Comparison of ENCODE assay signal across 13 mouse cellular contexts in the genomic region with DNA sequence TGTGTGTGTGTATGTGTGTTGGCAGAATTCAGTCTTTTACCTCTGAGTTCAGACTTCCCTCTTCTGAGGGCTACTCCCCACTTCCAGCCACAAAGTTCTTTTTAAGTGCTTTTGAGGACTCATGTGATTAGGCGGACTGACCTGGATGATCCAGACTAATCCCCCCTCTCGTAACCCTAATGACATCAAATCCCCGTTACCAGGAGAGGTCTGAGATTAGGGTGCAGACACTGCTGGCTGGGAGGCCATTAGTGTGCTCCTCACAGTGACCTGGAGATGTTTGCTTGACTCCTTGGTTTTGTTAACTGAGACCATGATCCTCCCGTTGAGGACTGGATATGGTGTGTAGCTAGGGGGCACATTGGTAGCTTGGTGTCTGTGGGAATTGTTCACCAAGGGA. TPM values are rescaled to one million over a fixed set of nuclear protein-coding genes. Genes with fewer than 3 reads are reported as not detected.
DNase-seq lines count a peak whose midpoint lies in the region; ATAC-seq and TF ChIP-seq lines count a peak whose summit lies in the region.
"Had no signal": no experiment of that assay in that cellular context is flagged by ENCODE, and none has a peak within 500 bp of the region (broad histone marks: within the 10 kb centered on the region; RNA-seq: fewer than 3 reads in every experiment).

No protein-coding gene starts in this region.

- H3K4me2 ChIP-seq in forebrain, embryonic 13.5 days = peak overlapping the region; percentile 40
- no peak overlapping the region for H3K4me2 ChIP-seq in forebrain, embryonic 11.5 days (ENCODE audit: low read depth, low read length, severe bottlenecking)
- H3K4me2 ChIP-seq in hindbrain, embryonic 14.5 days (replicated peaks) = no peak overlapping the region
- H3K4me2 ChIP-seq in hindbrain, embryonic 11.5 days (replicated peaks; ENCODE audit: low read depth, low read length) = no peak overlapping the region
- H3K4me2 ChIP-seq in forebrain, embryonic 15.5 days (replicated peaks) = no peak overlapping the region
- H3K4me2 ChIP-seq in midbrain, postnatal 0 days (ENCODE audit: low read depth, low read length, poor library complexity, severe bottlenecking) = no peak overlapping the region
- H3K4me2 ChIP-seq: limb, embryonic 13.5 days had no signal

- peaks cover 13% of the 10 kb centered on the region; the same call in 1 of the 2 replicates for H3K36me3 ChIP-seq in forebrain, embryonic 13.5 days (ENCODE audit: poor library complexity, severe bottlenecking)
- no peaks in the 10 kb centered on the region for H3K36me3 ChIP-seq in forebrain, embryonic 11.5 days (ENCODE audit: control insufficient read depth, insufficient read depth, low read length)
- 0 out of 2 replicates have a peak, but pooled peaks cover 3% of the 10 kb centered on the region for H3K36me3 ChIP-seq in hindbrain, embryonic 14.5 days (replicated peaks; ENCODE audit: control insufficient read depth, insufficient read depth)
- H3K36me3 ChIP-seq in hindbrain, embryonic 11.5 days (ENCODE audit: control insufficient read depth, insufficient read depth, low read length) = no peaks in the 10 kb centered on the region
- no peaks in the 10 kb centered on the region for H3K36me3 ChIP-seq in forebrain, embryonic 15.5 days
- H3K36me3 ChIP-seq in midbrain, postnatal 0 days (ENCODE audit: insufficient read depth, low read length) = peaks cover 8% of the 10 kb centered on the region; the same call in 1 of the 2 replicates
- H3K36me3 ChIP-seq: limb, embryonic 13.5 days had no signal

- H3K27me3 ChIP-seq in forebrain, embryonic 13.5 days = no peaks in the 10 kb centered on the region
- H3K27me3 ChIP-seq in forebrain, embryonic 11.5 days (ENCODE audit: control insufficient read depth, insufficient read depth, low read length) = no peaks in the 10 kb centered on the region
- no peaks in the 10 kb centered on the region for H3K27me3 ChIP-seq in hindbrain, embryonic 14.5 days (ENCODE audit: control insufficient read depth, insufficient read depth, low read length)
- H3K27me3 ChIP-seq in hindbrain, embryonic 11.5 days (ENCODE audit: control insufficient read depth, insufficient read depth, low read length) = no peaks in the 10 kb centered on the region
- H3K27me3 ChIP-seq in forebrain, embryonic 15.5 days = no peaks in the 10 kb centered on the region
- H3K27me3 ChIP-seq in midbrain, postnatal 0 days (ENCODE audit: insufficient read depth, low read length) = no peaks in the 10 kb centered on the region
- H3K27me3 ChIP-seq: CH12.LX; limb, embryonic 13.5 days had no signal

- H3K4me1 ChIP-seq in forebrain, embryonic 13.5 days = peaks cover 91% of the 10 kb centered on the region
- H3K4me1 ChIP-seq in forebrain, embryonic 11.5 days (replicated peaks; ENCODE audit: control insufficient read depth, insufficient read depth, low read length) = peaks cover 13% of the 10 kb centered on the region; the same call in 1 of the 2 replicates
- peaks cover 53% of the 10 kb centered on the region for H3K4me1 ChIP-seq in hindbrain, embryonic 14.5 days (replicated peaks; ENCODE audit: control insufficient read depth, insufficient read depth, low read length)
- no peaks in the 10 kb centered on the region for H3K4me1 ChIP-seq in hindbrain, embryonic 11.5 days (replicated peaks; ENCODE audit: control insufficient read depth, insufficient read depth, low read length)
- peaks cover 88% of the 10 kb centered on the region for H3K4me1 ChIP-seq in forebrain, embryonic 15.5 days
- H3K4me1 ChIP-seq in midbrain, postnatal 0 days (ENCODE audit: insufficient read depth, low read length) = peaks cover 39% of the 10 kb centered on the region

- no peaks in the 10 kb centered on the region for H3K9me3 ChIP-seq in forebrain, embryonic 13.5 days (replicated peaks)
- no peaks in the 10 kb centered on the region for H3K9me3 ChIP-seq in forebrain, embryonic 11.5 days (ENCODE audit: control insufficient read depth, low read length)
- no peaks in the 10 kb centered on the region for H3K9me3 ChIP-seq in hindbrain, embryonic 14.5 days (ENCODE audit: control insufficient read depth, low read length)
- no peaks in the 10 kb centered on the region for H3K9me3 ChIP-seq in hindbrain, embryonic 11.5 days (ENCODE audit: control insufficient read depth, low read length)
- H3K9me3 ChIP-seq in forebrain, embryonic 15.5 days = no peaks in the 10 kb centered on the region
- no peaks in the 10 kb centered on the region for H3K9me3 ChIP-seq in midbrain, postnatal 0 days (ENCODE audit: low read length)
- H3K9me3 ChIP-seq: limb, embryonic 13.5 days; megakaryocyte, embryonic 14.5 days had no signal

- peak overlapping the region; percentile 75 for H3K27ac ChIP-seq in forebrain, embryonic 13.5 days
- H3K27ac ChIP-seq in forebrain, embryonic 11.5 days (ENCODE audit: low read depth, low read length) = no peak overlapping the region
- peak overlapping the region; percentile 21; the same call in 1 of the 2 replicates for H3K27ac ChIP-seq in hindbrain, embryonic 14.5 days
- no peak overlapping the region for H3K27ac ChIP-seq in hindbrain, embryonic 11.5 days (ENCODE audit: low read depth, low read length)
- H3K27ac ChIP-seq in forebrain, embryonic 15.5 days (replicated peaks) = peak overlapping the region; percentile 64
- no peak overlapping the region for H3K27ac ChIP-seq in midbrain, postnatal 0 days (ENCODE audit: low read depth, low read length)
- H3K27ac ChIP-seq: kidney, postnatal 0 days; limb, embryonic 13.5 days; liver, embryonic 14.5 days had no signal

- no peak for DNase-seq in forebrain, embryonic 11.5 days (ENCODE audit: low spot score)
- no peak for DNase-seq in hindbrain, embryonic 14.5 days (ENCODE audit: low spot score)
- DNase-seq in hindbrain, embryonic 11.5 days (ENCODE audit: low spot score) = no peak
- no peak for DNase-seq in midbrain, postnatal 0 days (ENCODE audit: low spot score)
- DNase-seq in kidney, adult 9 months = no peak
- DNase-seq: thymus, postnatal 36 days had no signal

- H3K9ac ChIP-seq in forebrain, embryonic 13.5 days = no peak overlapping the region
- no peak overlapping the region; the same call in 1 of the 2 replicates for H3K9ac ChIP-seq in forebrain, embryonic 11.5 days (ENCODE audit: low read length)
- H3K9ac ChIP-seq in hindbrain, embryonic 14.5 days = no peak overlapping the region
- no peak overlapping the region for H3K9ac ChIP-seq in hindbrain, embryonic 11.5 days (ENCODE audit: low read depth, low read length)
- H3K9ac ChIP-seq in forebrain, embryonic 15.5 days (replicated peaks) = no peak overlapping the region
- H3K9ac ChIP-seq in midbrain, postnatal 0 days (replicated peaks; ENCODE audit: low read length, poor library complexity, severe bottlenecking) = no peak overlapping the region
- H3K9ac ChIP-seq: limb, embryonic 13.5 days; liver, embryonic 14.5 days had no signal

- 31% methylated on average over 4 of the region's 4 CpGs for WGBS in forebrain, embryonic 13.5 days
- WGBS in forebrain, embryonic 11.5 days = 33% methylated on average over 4 of the region's 4 CpGs
- 77% methylated on average over 4 of the region's 4 CpGs for WGBS in hindbrain, embryonic 14.5 days
- 77% methylated on average over 4 of the region's 4 CpGs for WGBS in hindbrain, embryonic 11.5 days
- WGBS in forebrain, embryonic 15.5 days = 24% methylated on average over 4 of the region's 4 CpGs
- WGBS in midbrain, postnatal 0 days = 30% methylated on average over 4 of the region's 4 CpGs

- peak; percentile 28 for TF ChIP-seq CTCF in midbrain, postnatal 0 days (IDR thresholded peaks at IDR 0.05)

- ATAC-seq in forebrain, embryonic 13.5 days = no peak
- no peak for ATAC-seq in forebrain, embryonic 11.5 days (replicated peaks; ENCODE audit: low FRiP score)
- 0 out of 2 replicates have a peak, but pooled peaks have one; percentile 7 for ATAC-seq in hindbrain, embryonic 14.5 days (ENCODE audit: low FRiP score)
- no peak for ATAC-seq in hindbrain, embryonic 11.5 days (ENCODE audit: low FRiP score)
- ATAC-seq in forebrain, embryonic 15.5 days (replicated peaks) = no peak
- no peak for ATAC-seq in midbrain, postnatal 0 days (ENCODE audit: low FRiP score)

- H3K4me3 ChIP-seq in forebrain, embryonic 13.5 days = no peak overlapping the region
- no peak overlapping the region for H3K4me3 ChIP-seq in forebrain, embryonic 11.5 days (ENCODE audit: low read depth, low read length)
- H3K4me3 ChIP-seq in hindbrain, embryonic 14.5 days (replicated peaks; ENCODE audit: low read length) = no peak overlapping the region
- H3K4me3 ChIP-seq in hindbrain, embryonic 11.5 days (ENCODE audit: low read depth, low read length) = no peak overlapping the region
- H3K4me3 ChIP-seq in forebrain, embryonic 15.5 days = no peak overlapping the region
- no peak overlapping the region for H3K4me3 ChIP-seq in midbrain, postnatal 0 days (ENCODE audit: low read depth, low read length)
- H3K4me3 ChIP-seq: limb, embryonic 13.5 days; megakaryocyte, embryonic 14.5 days had no signal

RNA-seq across cellular contexts. Expression of a gene that starts 30.7 kb away (rescaled TPM):
- polyA plus RNA-seq in forebrain, embryonic 13.5 days (2015; fragmentation: Nextera tagmentation; extraction: Ambion mirVana) = 86.2 and 99.4 TPM in 2 replicates
- 45.5 and 48.2 TPM in 2 replicates for polyA plus RNA-seq in forebrain, embryonic 11.5 days (2014; fragmentation: Nextera tagmentation; extraction: Ambion mirVana)
- polyA plus RNA-seq in hindbrain, embryonic 14.5 days (2014; fragmentation: Nextera tagmentation; extraction: Ambion mirVana) = 200 and 230 TPM in 2 replicates
- 38.9 and 39.6 TPM in 2 replicates for polyA plus RNA-seq in hindbrain, embryonic 11.5 days (2014; fragmentation: Nextera tagmentation; extraction: Ambion mirVana)
- polyA plus RNA-seq in forebrain, embryonic 15.5 days (2015; fragmentation: Nextera tagmentation; extraction: Ambion mirVana) = 167 and 173 TPM in 2 replicates
- total RNA-seq in midbrain, postnatal 0 days (2014; rRNA removed) = 363 and 375 TPM in 2 replicates
- polyA plus RNA-seq in midbrain, postnatal 0 days (2015; fragmentation: Nextera tagmentation; extraction: Ambion mirVana) = 301 and 312 TPM in 2 replicates

Comparison
In these comparisons a context has a peak if more than half of its experiments do, and no peak if none do; other contexts are left out.
1. H3K27ac ChIP-seq: peak in forebrain, embryonic 13.5 days (single experiment), hindbrain, embryonic 14.5 days (single experiment) and forebrain, embryonic 15.5 days (single experiment); none in forebrain, embryonic 11.5 days (single experiment), hindbrain, embryonic 11.5 days (single experiment) and midbrain, postnatal 0 days (single experiment).